ENCODE assay signal across 9 mouse cellular contexts in genomic region chr2:152766387-152767123, GRCm38 (mm10). TPM values are rescaled to one million over a fixed set of nuclear protein-coding genes. Genes with fewer than 3 reads are reported as not detected.
DNase-seq lines count a peak whose midpoint lies in the region; ATAC-seq and TF ChIP-seq lines count a peak whose summit lies in the region.
"Had no signal": no experiment of that assay in that cellular context is flagged by ENCODE, and none has a peak within 500 bp of the region (broad histone marks: within the 10 kb centered on the region; RNA-seq: fewer than 3 reads in every experiment).

No protein-coding gene starts in this region.

- 0 out of 2 replicates have a peak, but pooled peaks have one; percentile 36 for TF ChIP-seq EP300 in ES-Bruce4 (IDR thresholded peaks at IDR 0.05; ENCODE audit: insufficient read depth, low read depth, low read length)
- peak; percentile 56; the same call in 1 of the 2 replicates for TF ChIP-seq EP300 in heart, postnatal 0 days (IDR thresholded peaks at IDR 0.05; ENCODE audit: low read depth)

- TF ChIP-seq POLR2A in ES-Bruce4 (IDR thresholded peaks at IDR 0.05; ENCODE audit: insufficient read depth, low read length), result no peak
- no peak for TF ChIP-seq POLR2A in testis, adult 2 months (IDR thresholded peaks at IDR 0.05; ENCODE audit: control insufficient read depth, low read depth, low read length)

- peak; percentile 84 for DNase-seq in c-Kit-positive CD71-positive TER-119-negative erythroid progenitor cells, embryonic 14.5 days (ENCODE audit: low read depth)
- DNase-seq in heart, postnatal 0 days (ENCODE audit: low spot score), result peak; percentile 79
- DNase-seq in kidney, postnatal 25 days, result peak; percentile 92 to 96
- DNase-seq in liver, embryonic 13.5 days, result peak; percentile 82

- H3K4me3 ChIP-seq in ES-Bruce4 (ENCODE audit: low read depth, low read length), result no peak overlapping the region
- H3K4me3 ChIP-seq in forebrain, embryonic 12.5 days (replicated peaks), result no peak overlapping the region
- no peak overlapping the region for H3K4me3 ChIP-seq in heart, postnatal 0 days (ENCODE audit: low read depth, low read length)
- H3K4me3 ChIP-seq in liver, embryonic 13.5 days (replicated peaks), result 0 out of 2 replicates have a peak overlapping the region, but pooled peaks have one; percentile 5
- no peak overlapping the region for H3K4me3 ChIP-seq in neural tube, embryonic 12.5 days
- peak overlapping the region; percentile 46 for H3K4me3 ChIP-seq in testis, adult 2 months (ENCODE audit: control insufficient read depth, low read depth, low read length)
- H3K4me3 ChIP-seq: midbrain, embryonic 12.5 days had no signal

- WGBS in forebrain, embryonic 12.5 days, result 22% methylated on average over 25 of the region's 25 CpGs
- 15% methylated on average over 25 of the region's 25 CpGs for WGBS in heart, postnatal 0 days
- WGBS in liver, embryonic 13.5 days (ENCODE audit: insufficient replicate concordance), result 17% methylated on average over 25 of the region's 25 CpGs
- 23% methylated on average over 25 of the region's 25 CpGs for WGBS in neural tube, embryonic 12.5 days

- H3K27ac ChIP-seq in ES-Bruce4 (ENCODE audit: insufficient read depth, low read length), result no peak overlapping the region
- H3K27ac ChIP-seq in forebrain, embryonic 12.5 days, result no peak overlapping the region
- H3K27ac ChIP-seq in heart, postnatal 0 days (ENCODE audit: low read depth), result peak overlapping the region; percentile 36
- peak overlapping the region; percentile 69 for H3K27ac ChIP-seq in liver, embryonic 13.5 days
- H3K27ac ChIP-seq in neural tube, embryonic 12.5 days, result no peak overlapping the region
- peak overlapping the region; percentile 43; the same call in 1 of the 2 replicates for H3K27ac ChIP-seq in testis, adult 2 months (ENCODE audit: control insufficient read depth, insufficient read depth, low read depth, low read length)
- H3K27ac ChIP-seq: midbrain, embryonic 12.5 days had no signal

- H3K9ac ChIP-seq in ES-Bruce4 (ENCODE audit: low read depth, poor library complexity, severe bottlenecking), result no peak overlapping the region
- H3K9ac ChIP-seq in forebrain, embryonic 12.5 days, result no peak overlapping the region
- H3K9ac ChIP-seq in heart, postnatal 0 days (replicated peaks; ENCODE audit: low read depth, low read length), result no peak overlapping the region
- peak overlapping the region; percentile 23 for H3K9ac ChIP-seq in liver, embryonic 13.5 days
- no peak overlapping the region for H3K9ac ChIP-seq in neural tube, embryonic 12.5 days
- H3K9ac ChIP-seq: midbrain, embryonic 12.5 days had no signal

- H3K27me3 ChIP-seq in ES-Bruce4 (ENCODE audit: control insufficient read depth, insufficient read depth, low read length, poor library complexity, severe bottlenecking), result no peaks in the 10 kb centered on the region
- no peaks in the 10 kb centered on the region for H3K27me3 ChIP-seq in forebrain, embryonic 12.5 days
- no peaks in the 10 kb centered on the region for H3K27me3 ChIP-seq in heart, postnatal 0 days (ENCODE audit: control insufficient read depth, insufficient read depth, low read length)
- peaks cover 31% of the 10 kb centered on the region for H3K27me3 ChIP-seq in liver, embryonic 13.5 days
- no peaks in the 10 kb centered on the region for H3K27me3 ChIP-seq in neural tube, embryonic 12.5 days (replicated peaks)
- H3K27me3 ChIP-seq in testis, adult 2 months (ENCODE audit: control insufficient read depth, insufficient read depth, low read length), result no peaks in the 10 kb centered on the region

- H3K9me3 ChIP-seq in ES-Bruce4 (replicated peaks; ENCODE audit: control insufficient read depth, insufficient read depth, low read length, poor library complexity, severe bottlenecking), result no peaks in the 10 kb centered on the region
- H3K9me3 ChIP-seq in forebrain, embryonic 12.5 days, result no peaks in the 10 kb centered on the region
- no peaks in the 10 kb centered on the region for H3K9me3 ChIP-seq in heart, postnatal 0 days (replicated peaks; ENCODE audit: control insufficient read depth, low read length)
- no peaks in the 10 kb centered on the region for H3K9me3 ChIP-seq in liver, embryonic 13.5 days (replicated peaks)
- H3K9me3 ChIP-seq in neural tube, embryonic 12.5 days, result no peaks in the 10 kb centered on the region
- H3K9me3 ChIP-seq: midbrain, embryonic 12.5 days had no signal

- peak; percentile 52 for ATAC-seq in forebrain, embryonic 12.5 days (ENCODE audit: low FRiP score)
- ATAC-seq in heart, postnatal 0 days (ENCODE audit: insufficient read depth, low read depth), result peak; percentile 80
- ATAC-seq in liver, embryonic 13.5 days (ENCODE audit: low read depth), result peak; percentile 38
- ATAC-seq in neural tube, embryonic 12.5 days (ENCODE audit: low FRiP score, low read depth), result peak; percentile 15; the same call in 1 of the 2 replicates

- no peaks in the 10 kb centered on the region for H3K36me3 ChIP-seq in ES-Bruce4 (ENCODE audit: control insufficient read depth, insufficient read depth, low read length, poor library complexity, severe bottlenecking)
- H3K36me3 ChIP-seq in forebrain, embryonic 12.5 days (replicated peaks), result no peaks in the 10 kb centered on the region
- H3K36me3 ChIP-seq in heart, postnatal 0 days (replicated peaks; ENCODE audit: control insufficient read depth, insufficient read depth, low read length), result no peaks in the 10 kb centered on the region
- H3K36me3 ChIP-seq in liver, embryonic 13.5 days, result no peaks in the 10 kb centered on the region
- H3K36me3 ChIP-seq in neural tube, embryonic 12.5 days, result no peaks in the 10 kb centered on the region
- no peaks in the 10 kb centered on the region for H3K36me3 ChIP-seq in testis, adult 2 months (ENCODE audit: control insufficient read depth, insufficient read depth, low read length)
- H3K36me3 ChIP-seq: midbrain, embryonic 12.5 days had no signal

- H3K4me2 ChIP-seq in forebrain, embryonic 12.5 days, result peak overlapping the region; percentile 27; the same call in 1 of the 2 replicates
- H3K4me2 ChIP-seq in heart, postnatal 0 days (ENCODE audit: low read depth, low read length), result peak overlapping the region; percentile 20; the same call in 1 of the 2 replicates
- peak overlapping the region; percentile 41; the same call in 1 of the 2 replicates for H3K4me2 ChIP-seq in liver, embryonic 13.5 days
- H3K4me2 ChIP-seq in neural tube, embryonic 12.5 days (replicated peaks), result peak overlapping the region; percentile 24
- H3K4me2 ChIP-seq: midbrain, embryonic 12.5 days had no signal

- H3K4me1 ChIP-seq in ES-Bruce4 (ENCODE audit: control insufficient read depth, insufficient read depth, low read length), result peaks cover 4% of the 10 kb centered on the region
- H3K4me1 ChIP-seq in forebrain, embryonic 12.5 days, result peaks cover 23% of the 10 kb centered on the region
- H3K4me1 ChIP-seq in heart, postnatal 0 days (ENCODE audit: control insufficient read depth, insufficient read depth), result peaks cover 3% of the 10 kb centered on the region
- peaks cover 64% of the 10 kb centered on the region for H3K4me1 ChIP-seq in liver, embryonic 13.5 days (replicated peaks)
- H3K4me1 ChIP-seq in neural tube, embryonic 12.5 days, result peaks cover 23% of the 10 kb centered on the region
- peaks cover 11% of the 10 kb centered on the region for H3K4me1 ChIP-seq in testis, adult 2 months (ENCODE audit: control insufficient read depth, insufficient read depth, low read length)

- TF ChIP-seq CTCF in ES-Bruce4 (IDR thresholded peaks at IDR 0.05; ENCODE audit: low read depth, low read length), result peak; percentile 95
- peak; percentile 92 for TF ChIP-seq CTCF in heart, postnatal 0 days (IDR thresholded peaks at IDR 0.05; ENCODE audit: low read depth)
- peak; percentile 97 for TF ChIP-seq CTCF in testis, adult 2 months (IDR thresholded peaks at IDR 0.05; ENCODE audit: control insufficient read depth, insufficient read depth, insufficient replicate concordance, low read depth, low read length)

RNA-seq across cellular contexts. Expression of gene Cox4i2, which starts 12.6 kb away (rescaled TPM):
- 0.94 and 1.1 TPM in 2 replicates for polyA plus RNA-seq in ES-Bruce4 (2011; ENCODE audit: insufficient read depth, insufficient read length, low read depth, missing spikeins)
- 3.1 and 3.6 TPM in 2 replicates for polyA plus RNA-seq in forebrain, embryonic 12.5 days (2016; fragmentation: Nextera tagmentation; extraction: Ambion mirVana)
- 13.4 and 29.9 TPM in 2 replicates for total RNA-seq in heart, postnatal 0 days (2014; rRNA removed; ENCODE audit: low replicate concordance)
- 17.0 and 21.4 TPM in 2 replicates for polyA plus RNA-seq in heart, postnatal 0 days (2015; fragmentation: Nextera tagmentation; extraction: Ambion mirVana)
- polyA plus RNA-seq in liver, embryonic 13.5 days (2015; fragmentation: Nextera tagmentation; extraction: Ambion mirVana), result 1.1 and 1.2 TPM in 2 replicates
- polyA plus RNA-seq in neural tube, embryonic 12.5 days (2016; fragmentation: Nextera tagmentation; extraction: Ambion mirVana), result 3.7 and 4.4 TPM in 2 replicates
- polyA plus RNA-seq in testis, adult 2 months (2012; rRNA removed), result 0.32 and 0.85 TPM in 2 replicates

RNA-seq across cellular contexts. Expression of gene Id1, which starts 30.5 kb away (rescaled TPM):
- polyA plus RNA-seq in ES-Bruce4 (2011; ENCODE audit: insufficient read depth, insufficient read length, low read depth, missing spikeins), result 19.0 and 20.5 TPM in 2 replicates
- polyA plus RNA-seq in forebrain, embryonic 12.5 days (2016; fragmentation: Nextera tagmentation; extraction: Ambion mirVana), result 37.9 and 48.5 TPM in 2 replicates
- total RNA-seq in heart, postnatal 0 days (2014; rRNA removed; ENCODE audit: low replicate concordance), result 146 and 188 TPM in 2 replicates
- 46.7 and 59.3 TPM in 2 replicates for polyA plus RNA-seq in heart, postnatal 0 days (2015; fragmentation: Nextera tagmentation; extraction: Ambion mirVana)
- 20.9 and 23.2 TPM in 2 replicates for polyA plus RNA-seq in liver, embryonic 13.5 days (2015; fragmentation: Nextera tagmentation; extraction: Ambion mirVana)
- polyA plus RNA-seq in neural tube, embryonic 12.5 days (2016; fragmentation: Nextera tagmentation; extraction: Ambion mirVana), result 103 and 107 TPM in 2 replicates
- 5.5 and 12.8 TPM in 2 replicates for polyA plus RNA-seq in testis, adult 2 months (2012; rRNA removed)

Comparison
In these comparisons a context has a peak if more than half of its experiments do, and no peak if none do; other contexts are left out.
1. H3K27ac ChIP-seq: peak in heart, postnatal 0 days (single experiment), liver, embryonic 13.5 days (single experiment) and testis, adult 2 months (single experiment); none in ES-Bruce4 (single experiment), forebrain, embryonic 12.5 days (single experiment) and neural tube, embryonic 12.5 days (single experiment).
2. H3K4me3 ChIP-seq: peak in liver, embryonic 13.5 days (single experiment) and testis, adult 2 months (single experiment); none in ES-Bruce4 (single experiment), forebrain, embryonic 12.5 days (single experiment), heart, postnatal 0 days (single experiment) and neural tube, embryonic 12.5 days (single experiment).
3. ATAC-seq: peak in every context shown above with its lines; median percentile 80 in heart, postnatal 0 days; 52 in forebrain, embryonic 12.5 days; 38 in liver, embryonic 13.5 days; 15 in neural tube, embryonic 12.5 days.
4. Peak in every context shown above with its lines, with median percentiles within 50 percentile points of each other: CTCF ChIP-seq, DNase-seq and H3K4me2 ChIP-seq.